Mouse (Mus musculus): ENCODE measurements around the gene Lef1. TPM values are rescaled to one million over a fixed set of nuclear protein-coding genes. Genes with fewer than 3 reads are reported as not detected.

Gene Lef1
- total and polyA plus RNA-seq, 3 experiments: 0.18 to 0.54 TPM; not detected in 1

DNA sequence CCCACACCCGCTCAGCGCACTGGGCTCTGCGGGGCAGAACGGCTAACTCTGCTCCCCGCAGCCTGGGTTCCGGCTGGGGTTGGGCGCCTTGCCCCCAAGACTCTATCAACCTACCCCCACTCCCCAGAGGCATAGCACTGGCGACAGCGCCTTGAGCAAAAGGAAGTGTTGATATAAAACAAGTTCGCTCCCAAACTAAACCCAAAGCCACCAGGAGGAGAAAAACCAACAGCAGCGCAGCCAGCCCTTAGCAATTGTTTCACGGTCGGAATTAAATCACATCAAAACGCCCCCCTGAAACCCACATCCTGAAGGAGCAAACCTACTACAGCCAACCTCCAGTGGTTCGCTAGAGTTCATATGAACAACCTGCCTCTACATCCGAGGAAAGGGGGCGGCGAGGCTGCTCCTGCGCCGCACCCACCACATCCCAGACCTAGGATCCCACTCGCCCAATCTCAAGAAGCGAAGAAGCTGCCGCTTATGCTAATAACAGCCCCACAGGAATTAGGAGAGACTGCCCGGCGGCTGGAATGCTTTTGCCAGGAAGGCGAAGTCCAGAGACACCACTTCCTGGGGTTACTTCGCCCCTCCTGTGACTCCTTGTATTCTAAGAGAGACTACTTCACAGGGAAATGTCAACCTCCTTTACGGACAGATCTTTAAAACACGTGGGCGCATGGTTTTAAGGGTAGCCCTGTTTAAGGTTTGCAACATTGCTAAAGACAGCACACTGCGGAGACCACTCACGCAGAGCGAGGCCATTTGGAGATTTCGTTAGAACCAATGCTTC, 2.8 kb upstream of the Lef1 start:
- H3K4me3 ChIP-seq (ENCODE audit: control insufficient read depth in 1 of 2, insufficient read depth in 1 of 2, low read depth in 2 of 2, low read length in 2 of 2): no peak overlapping the region
- no peaks in the 10 kb centered on the region for H3K9me3 ChIP-seq (replicated peaks; ENCODE audit: insufficient read depth, low read length)
- no peak for DNase-seq (ENCODE audit: low read depth, low spot score)
- no peaks in the 10 kb centered on the region for H3K36me3 ChIP-seq (ENCODE audit: control insufficient read depth in 1 of 2, insufficient read depth in 2 of 2, low read length in 2 of 2)
- H3K27me3 ChIP-seq (ENCODE audit: control insufficient read depth in 1 of 2, insufficient read depth in 2 of 2, low read length in 2 of 2): no peaks in the 10 kb centered on the region
- no peak overlapping the region for H3K9ac ChIP-seq (ENCODE audit: control insufficient read depth, low read depth, low read length, poor library complexity, severe bottlenecking)
- no peaks in the 10 kb centered on the region for H3K79me2 ChIP-seq (ENCODE audit: control insufficient read depth, insufficient read depth, low read length, poor library complexity)
- no peak for TF ChIP-seq CHD1 (IDR thresholded peaks at IDR 0.05; ENCODE audit: low read depth, low read length)
- TF ChIP-seq POLR2AphosphoS5 (IDR thresholded peaks at IDR 0.05; ENCODE audit: borderline replicate concordance, low read depth, low read length): no peak
- no peak for TF ChIP-seq GABPA (IDR thresholded peaks at IDR 0.05; ENCODE audit: low read depth, low read length)
- TF ChIP-seq TBP (IDR thresholded peaks at IDR 0.05; ENCODE audit: low read depth, low read length): no peak
- TF ChIP-seq E2F4 (IDR thresholded peaks at IDR 0.05; ENCODE audit: borderline replicate concordance, low read depth, low read length): no peak
- TF ChIP-seq ZKSCAN1 (IDR thresholded peaks at IDR 0.05; ENCODE audit: low read depth, low read length): no peak
- TF ChIP-seq RAD21 (IDR thresholded peaks at IDR 0.05; ENCODE audit: low read depth, low read length): no peak
- no peak for TF ChIP-seq MAZ (IDR thresholded peaks at IDR 0.05; ENCODE audit: low read depth, low read length)
- TF ChIP-seq ETS1 (IDR thresholded peaks at IDR 0.05; ENCODE audit: low read depth, low read length): no peak
- no peak for TF ChIP-seq TAL1 (IDR thresholded peaks at IDR 0.05; ENCODE audit: low read length)
- TF ChIP-seq KAT2A (conservative IDR thresholded peaks at IDR 0.05; ENCODE audit: low read depth, low read length): no peak
- no peak for TF ChIP-seq UBTF (IDR thresholded peaks at IDR 0.05; ENCODE audit: borderline replicate concordance, insufficient read depth, low read depth, low read length)
- no peak for TF ChIP-seq GATA1 (IDR thresholded peaks at IDR 0.05; ENCODE audit: low read depth, low read length)
- TF ChIP-seq ZMIZ1 (IDR thresholded peaks at IDR 0.05; ENCODE audit: low read depth, low read length): no peak
- TF ChIP-seq MXI1 (IDR thresholded peaks at IDR 0.05; ENCODE audit: low read depth, low read length): no peak
- TF ChIP-seq SMC3 (IDR thresholded peaks at IDR 0.05; ENCODE audit: low read depth, low read length): no peak
- TF ChIP-seq MYB (IDR thresholded peaks at IDR 0.05; ENCODE audit: low read depth, low read length): no peak
- no peak for TF ChIP-seq POLR2A (IDR thresholded peaks at IDR 0.05; ENCODE audit: control insufficient read depth in 1 of 2, insufficient read depth in 1 of 2, low read depth in 1 of 2, low read length in 2 of 2, poor library complexity in 1 of 2)
- H3K27ac ChIP-seq (ENCODE audit: control insufficient read depth, low read depth, low read length): no peak overlapping the region
- no peaks in the 10 kb centered on the region for H3K4me1 ChIP-seq (ENCODE audit: control insufficient read depth in 1 of 2, insufficient read depth in 2 of 2, low read length in 2 of 2)

DNA sequence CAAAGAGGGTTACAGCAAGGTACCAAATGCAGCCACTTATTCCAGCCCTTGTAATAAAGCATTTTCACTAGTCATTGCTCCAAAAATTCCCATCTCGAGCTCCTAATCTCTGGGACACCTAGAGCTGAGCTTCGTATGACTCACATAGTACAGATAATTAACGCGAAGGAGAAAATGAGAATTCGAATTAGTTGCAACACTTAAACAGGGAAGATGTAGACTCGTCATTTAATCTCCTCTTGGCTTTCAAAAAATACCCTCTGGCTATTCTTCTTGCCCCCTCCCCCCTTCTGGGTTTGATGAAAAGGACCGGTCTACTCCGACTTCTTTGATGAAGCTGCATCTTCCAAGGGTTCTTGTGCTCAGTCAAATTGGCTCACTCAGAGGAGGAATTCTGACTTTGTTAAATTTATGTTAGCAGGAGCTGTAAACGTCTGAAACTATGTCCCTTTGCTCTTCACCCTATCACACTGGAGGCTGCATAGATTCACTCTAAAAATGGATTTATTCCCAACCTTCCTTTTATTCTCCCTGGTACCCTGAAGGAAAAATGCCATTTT, 2.1 kb upstream of the Lef1 start:
- Histone ChIP-seq H3K36me3 (ENCODE audit: control insufficient read depth in 1 of 2, insufficient read depth in 2 of 2, low read length in 2 of 2) (no peaks in the 10 kb centered on the region), H3K9me3 (replicated peaks; ENCODE audit: insufficient read depth, low read length) (no peaks in the 10 kb centered on the region), H3K27ac (ENCODE audit: control insufficient read depth, low read depth, low read length) (no peak overlapping the region), H3K27me3 (ENCODE audit: control insufficient read depth in 1 of 2, insufficient read depth in 2 of 2, low read length in 2 of 2) (no peaks in the 10 kb centered on the region), H3K9ac (ENCODE audit: control insufficient read depth, low read depth, low read length, poor library complexity, severe bottlenecking) (no peak overlapping the region), H3K79me2 (ENCODE audit: control insufficient read depth, insufficient read depth, low read length, poor library complexity) (no peaks in the 10 kb centered on the region), H3K4me1 (ENCODE audit: control insufficient read depth in 1 of 2, insufficient read depth in 2 of 2, low read length in 2 of 2) (no peaks in the 10 kb centered on the region), H3K4me3 (ENCODE audit: control insufficient read depth in 1 of 2, insufficient read depth in 1 of 2, low read depth in 2 of 2, low read length in 2 of 2) (no peak overlapping the region)
- no peak for TF ChIP-seq POLR2AphosphoS5 (IDR thresholded peaks at IDR 0.05; ENCODE audit: borderline replicate concordance, low read depth, low read length)
- TF ChIP-seq ELF1 (IDR thresholded peaks at IDR 0.05; ENCODE audit: low read depth, low read length): no peak
- no peak for TF ChIP-seq EP300 (IDR thresholded peaks at IDR 0.05; ENCODE audit: low read depth in 1 of 2, low read length in 2 of 2)
- no peak for TF ChIP-seq CHD2 (IDR thresholded peaks at IDR 0.05; ENCODE audit: low read length)
- no peak for TF ChIP-seq JUND (IDR thresholded peaks at IDR 0.05; ENCODE audit: low read depth, low read length)
- no peak for TF ChIP-seq USF1 (IDR thresholded peaks at IDR 0.05; ENCODE audit: low read depth, low read length)
- no peak for TF ChIP-seq TCF12 (IDR thresholded peaks at IDR 0.05; ENCODE audit: low read depth, low read length)
- no peak for TF ChIP-seq GABPA (IDR thresholded peaks at IDR 0.05; ENCODE audit: low read depth, low read length)
- TF ChIP-seq NELFE (IDR thresholded peaks at IDR 0.05; ENCODE audit: low read depth, low read length): no peak
- TF ChIP-seq MYB (IDR thresholded peaks at IDR 0.05; ENCODE audit: low read depth, low read length): no peak
- no peak for TF ChIP-seq ZMIZ1 (IDR thresholded peaks at IDR 0.05; ENCODE audit: low read depth, low read length)
- no peak for TF ChIP-seq KAT2A (conservative IDR thresholded peaks at IDR 0.05; ENCODE audit: low read depth, low read length)
- TF ChIP-seq MAX (IDR thresholded peaks at IDR 0.05; ENCODE audit: low read length): no peak
- no peak for TF ChIP-seq USF2 (IDR thresholded peaks at IDR 0.05; ENCODE audit: borderline replicate concordance in 1 of 2, insufficient read depth in 1 of 2, low read depth in 1 of 2, low read length in 2 of 2)
- DNase-seq (ENCODE audit: low read depth, low spot score): no peak

Measured in MEL (cell line).